Mouse (Mus musculus) left cerebral cortex, postnatal 25 days (tissue): Measurements from ENCODE around the gene Hist1h2ah. TPM values are rescaled to one million over a fixed set of nuclear protein-coding genes. Genes with fewer than 3 reads are reported as not detected.

Source experiments
- DNase-seq, 2 experiments: peaks; one replicate each; pipeline ENCODE4 v3.0.0; 2022; ENCODE audit warnings: low spot score in 2 of 2, mixed read lengths in 1 of 2
- intact Hi-C: fragments of 180-260 bp; cut with DNase I; formaldehyde crosslinking; loops from one replicate; pipeline ENCODE4 v1.15.1; 2025
- microRNA-seq, 2 experiments: library from miRNA; unstranded; fragments of <30 nt; microRNA quantifications; one replicate each; pipeline ENCODE4 v1.2.0; 2022
- total RNA-seq, 2 experiments: library from RNA; stranded (reverse); gene quantifications; 2 replicates each; pipeline ENCODE4 v1.2.3; 2021

Hist1h2ah gene
- total RNA-seq, 2 experiments from 2014 or later: 28.7 to 29.1 TPM

GRCm38 (mm10) chr13:21996101-21996839 lies 39.1 kb downstream of the Hist1h2ah start:
- intact Hi-C loops: loop anchor here (2.0 kb wide), 1 partner anchor 19 kb away; no protein-coding TSS in a partner anchor
- DNase-seq: peak; percentile 13

GRCm38 (mm10) chr13:21995331-21995914 lies 39.9 kb downstream of the Hist1h2ah start:
- intact Hi-C loops: no loop called here
- peak in 1 of 2 experiments; percentile 12 for DNase-seq

GRCm38 (mm10) chr13:21994896-21995295 lies 40.5 kb downstream of the Hist1h2ah start:
- intact Hi-C loops: no loop called here
- DNase-seq: no peak

GRCm38 (mm10) chr13:21993957-21994738 lies 41.2 kb downstream of the Hist1h2ah start:
- intact Hi-C loops: no loop called here
- DNase-seq: peak; percentile 24 to 52

- intact Hi-C loops: no loop called here
- no peak for DNase-seq
Measured at GRCm38 (mm10) chr13:21992550-21992949, 42.8 kb downstream of the Hist1h2ah start.

Small RNAs within 50 kb of the gene (microRNA-seq; reads per million reads assigned to microRNA genes)
- 0 reads per million in 2 experiments for gene Gm26300
- gene Gm44390: 0 reads per million in 2 experiments
- 0 reads per million in 2 experiments for gene Gm44486

Other genes with a start within 250 kb of the Hist1h2ah start
- gene Hist1h2an, start 248.3 kb downstream of the Hist1h2ah start, total RNA-seq: 1 to 10 TPM in 1 of 2 experiments, not detected in 1; 1.1 TPM
- 10 to 100 TPM in 1 of 2 experiments, 1 to 10 TPM in 1; 5.8 to 12.1 TPM for gene Hist1h2bp, start 248.1 kb downstream of the Hist1h2ah start, total RNA-seq
- 10 to 100 TPM; 44.4 to 48.2 TPM for gene Hist1h2bq, start 225.4 kb downstream of the Hist1h2ah start, total RNA-seq
- gene Hist1h2ao, start 225.1 kb downstream of the Hist1h2ah start, total RNA-seq: 10 to 100 TPM in 1 of 2 experiments, 1 to 10 TPM in 1; 5.4 to 34.0 TPM
- 100 to 1,000 TPM; 222 to 263 TPM for gene Hist1h4m, start 223.8 kb downstream of the Hist1h2ah start, total RNA-seq
- 10 to 100 TPM; 23.9 to 43.9 TPM for gene Hist1h4n, start 203.4 kb downstream of the Hist1h2ah start, total RNA-seq
- gene Hist1h2ap, start 202.1 kb downstream of the Hist1h2ah start, total RNA-seq: 10 to 100 TPM in 1 of 2 experiments, not detected in 1; 23.4 TPM
- 10 to 100 TPM; 44.1 to 47.5 TPM for gene Hist1h2br, start 201.8 kb downstream of the Hist1h2ah start, total RNA-seq
- 1 to 10 TPM; 2.6 to 3.3 TPM for gene Zfp184, start 90.5 kb downstream of the Hist1h2ah start, total RNA-seq
- gene Pom121l2, start 54.4 kb downstream of the Hist1h2ah start, total RNA-seq: not detected
- gene Prss16, start 25.8 kb downstream of the Hist1h2ah start, total RNA-seq: under 1 TPM; 0.25 to 0.39 TPM
- 10 to 100 TPM; 10.0 to 11.6 TPM for gene Hist1h2bk, start 302 bp upstream of the Hist1h2ah start, total RNA-seq
- gene Hist1h4i, start 5.8 kb upstream of the Hist1h2ah start, total RNA-seq: 10 to 100 TPM; 60.2 to 73.2 TPM
- 10 to 100 TPM in 1 of 2 experiments, 1 to 10 TPM in 1; 8.5 to 19.5 TPM for gene Hist1h2ag, start 7.4 kb upstream of the Hist1h2ah start, total RNA-seq
- 10 to 100 TPM; 14.0 to 18.1 TPM for gene Hist1h2bj, start 7.6 kb upstream of the Hist1h2ah start, total RNA-seq
- gene Vmn1r188, start 48.9 kb upstream of the Hist1h2ah start, total RNA-seq: not detected
- gene Vmn1r189, start 70.3 kb upstream of the Hist1h2ah start, total RNA-seq: not detected
- gene Vmn1r191, start 148.4 kb upstream of the Hist1h2ah start, total RNA-seq: not detected
- gene Vmn1r192, start 155.6 kb upstream of the Hist1h2ah start, total RNA-seq: not detected
- not detected for gene Vmn1r193, start 187.6 kb upstream of the Hist1h2ah start, total RNA-seq
- gene Vmn1r194, start 208.6 kb upstream of the Hist1h2ah start, total RNA-seq: not detected
- not detected for gene Vmn1r195, start 235.0 kb upstream of the Hist1h2ah start, total RNA-seq